Mouse (Mus musculus): ENCODE results near the gene Usp29.
"Not testable (repeated sequence)": the region's sequence is repeated elsewhere in the genome, so short reads cannot be mapped to it uniquely, and the experiment has no call there.

The Usp29 gene

DNA sequence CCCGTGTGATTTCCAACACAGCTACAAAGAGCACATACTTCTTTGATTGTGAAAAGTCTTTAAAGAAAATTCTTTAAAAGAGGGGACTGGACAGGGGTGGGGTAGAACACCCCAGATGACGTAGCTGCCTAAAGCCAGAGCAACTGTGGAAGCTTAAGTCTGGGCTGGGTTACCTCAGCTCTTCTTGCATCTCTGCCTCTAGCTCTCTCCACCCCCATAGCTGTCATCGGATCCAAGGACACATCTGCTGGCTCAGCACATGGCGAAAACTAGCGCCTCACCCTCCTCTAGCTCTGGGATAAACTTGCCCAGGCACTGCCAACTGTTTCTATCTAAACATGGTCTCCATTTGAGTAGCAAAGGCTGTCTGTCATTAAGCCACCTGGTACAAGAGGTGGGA is 34.9 kb downstream of the Usp29 start:
- no peak for DNase-seq (ENCODE audit: low read depth, low spot score)

DNA sequence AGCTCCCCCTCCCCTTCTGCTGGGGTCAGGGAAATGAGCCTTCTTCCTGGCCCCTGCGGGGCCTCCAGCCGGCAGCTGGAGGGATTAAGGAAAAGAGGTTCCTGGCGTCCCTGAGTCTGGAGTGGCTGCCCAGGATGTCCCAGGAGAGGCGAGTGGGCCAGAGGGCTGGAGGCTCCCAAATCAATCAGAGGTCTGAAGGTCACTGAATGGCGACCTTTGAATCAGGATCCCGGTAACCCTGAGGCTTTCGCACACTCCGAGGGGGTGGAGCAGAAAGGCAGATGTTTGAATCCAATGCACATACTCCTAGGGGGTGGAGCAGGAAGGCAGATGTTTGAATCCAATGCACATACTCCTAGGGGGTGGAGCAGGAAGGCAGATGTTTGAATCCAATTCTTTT is 39.9 kb downstream of the Usp29 start:
- no peak for DNase-seq (ENCODE audit: low read depth, low spot score)

DNA sequence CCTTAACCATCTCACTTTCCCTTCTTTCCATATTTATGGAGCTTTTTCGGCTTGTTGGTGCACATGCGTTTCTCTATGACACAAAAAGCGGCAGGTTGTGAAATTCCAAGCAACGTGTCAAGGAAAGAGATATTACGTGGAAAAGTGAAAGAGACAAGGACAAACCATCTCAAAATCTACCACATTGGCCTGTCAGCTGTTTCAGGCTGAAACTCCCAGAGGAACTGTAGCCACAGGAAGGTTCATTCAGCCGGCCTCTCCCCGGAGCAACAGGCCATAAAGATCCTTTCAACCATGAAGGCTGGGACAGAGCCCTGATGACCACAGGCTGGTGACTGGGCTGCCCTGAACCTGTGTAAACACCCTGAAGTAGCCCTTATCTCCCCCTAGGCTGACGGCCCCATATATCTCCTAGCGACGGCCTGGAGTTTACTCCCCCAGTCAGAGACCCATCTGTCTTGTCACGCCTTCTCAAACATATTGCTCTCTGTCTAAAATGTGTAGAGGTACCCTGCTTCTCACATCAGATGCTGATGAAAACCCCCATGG is 43.6 kb downstream of the Usp29 start:
- DNase-seq (ENCODE audit: low read depth, low spot score), result not testable (repeated sequence)

DNA sequence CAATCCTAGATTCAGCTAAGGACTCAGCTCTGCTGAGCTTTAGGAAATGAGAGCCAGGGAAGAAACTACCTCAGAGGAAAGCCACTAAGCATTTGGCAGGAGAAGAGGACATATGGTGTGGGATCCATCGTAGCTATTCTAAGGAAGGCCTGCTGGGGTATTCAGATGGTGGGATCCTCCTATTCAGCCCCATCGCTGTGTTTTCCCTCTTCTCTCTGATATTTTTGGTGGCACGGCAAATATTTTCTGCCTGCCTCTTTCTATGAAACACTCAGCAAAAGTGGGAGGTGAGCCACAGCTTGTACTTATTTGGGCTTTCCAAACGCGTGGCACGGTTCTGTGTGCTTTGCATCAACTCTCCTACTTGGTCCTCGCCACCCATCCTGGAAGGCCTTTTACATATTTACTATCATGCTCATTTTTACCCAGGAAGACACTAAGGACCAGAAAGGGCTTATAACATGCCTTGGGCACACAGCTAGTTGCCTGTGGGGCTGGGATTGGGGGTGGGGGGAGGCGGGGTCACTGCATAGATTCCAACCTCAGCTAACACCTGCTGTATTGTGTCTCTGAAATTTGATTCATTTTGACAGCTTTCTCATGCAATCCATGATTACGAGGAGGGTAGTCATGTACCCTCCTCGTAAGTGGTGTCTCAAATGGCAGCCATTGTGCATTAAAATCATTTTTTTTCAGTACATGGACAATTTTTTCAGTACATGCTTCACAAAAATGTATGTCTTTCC is 46.1 kb downstream of the Usp29 start:
- DNase-seq (ENCODE audit: low read depth, low spot score), result no peak

DNA sequence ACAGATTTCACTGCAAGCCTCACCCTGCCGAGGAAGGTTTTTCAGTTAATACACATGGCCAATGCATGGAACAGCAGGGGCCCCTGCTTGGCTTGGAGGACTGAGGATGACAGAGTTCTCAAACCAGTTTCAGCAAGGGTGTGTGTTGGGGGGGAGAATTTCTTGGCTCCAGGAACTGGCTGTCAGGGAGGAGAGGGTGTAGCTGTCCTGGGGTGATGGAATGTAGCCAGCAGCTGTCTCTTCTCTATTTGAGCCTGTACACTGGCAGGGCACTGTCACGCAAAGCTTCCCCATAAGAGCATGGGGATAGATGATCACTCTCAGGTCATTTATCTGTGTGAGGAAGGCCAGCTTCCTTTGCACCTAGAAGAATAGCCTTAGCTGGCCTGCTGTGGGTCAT is 46.7 kb downstream of the Usp29 start:
- DNase-seq (ENCODE audit: low read depth, low spot score), result no peak

DNA sequence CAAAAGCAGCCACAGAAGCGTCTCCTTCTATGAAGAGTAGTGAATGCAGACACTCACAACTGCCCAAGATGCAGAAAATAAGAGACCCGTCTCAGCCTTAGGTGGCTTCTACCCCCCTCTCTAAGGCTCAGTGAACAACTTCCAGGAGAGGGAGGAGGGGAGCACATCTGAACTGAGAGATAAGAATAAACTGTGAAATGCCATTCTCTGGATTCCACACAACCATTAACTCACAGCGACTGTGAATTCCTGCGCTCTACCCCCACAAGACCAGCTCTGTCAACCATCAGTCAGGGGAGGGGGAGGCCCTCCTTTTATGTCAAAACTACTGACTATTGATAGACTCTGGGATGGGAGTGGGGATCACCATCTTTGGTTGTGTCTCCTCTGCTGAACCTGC is 47.3 kb downstream of the Usp29 start:
- no peak for DNase-seq (ENCODE audit: low read depth, low spot score)

DNA sequence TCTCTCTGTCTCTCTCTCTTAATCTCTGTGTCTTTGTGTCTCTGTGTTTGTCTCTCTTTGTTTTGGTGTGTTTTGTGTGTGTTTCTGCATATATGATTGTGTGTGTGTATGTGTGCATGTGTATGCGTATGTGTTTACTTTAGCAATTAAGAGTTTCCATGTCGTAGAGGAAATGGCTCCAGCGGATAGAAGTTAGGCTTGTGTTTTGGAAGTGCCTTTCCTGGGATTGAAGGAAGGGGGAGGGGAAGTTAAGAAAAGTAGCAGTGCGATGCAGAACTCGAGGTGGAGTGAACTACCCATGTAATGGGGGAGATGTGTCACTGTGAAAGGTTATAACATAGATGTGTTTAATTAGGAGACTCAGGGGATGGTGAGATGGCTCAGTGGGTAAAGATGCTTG is 48.8 kb downstream of the Usp29 start:
- DNase-seq (ENCODE audit: low read depth, low spot score), result no peak

DNA sequence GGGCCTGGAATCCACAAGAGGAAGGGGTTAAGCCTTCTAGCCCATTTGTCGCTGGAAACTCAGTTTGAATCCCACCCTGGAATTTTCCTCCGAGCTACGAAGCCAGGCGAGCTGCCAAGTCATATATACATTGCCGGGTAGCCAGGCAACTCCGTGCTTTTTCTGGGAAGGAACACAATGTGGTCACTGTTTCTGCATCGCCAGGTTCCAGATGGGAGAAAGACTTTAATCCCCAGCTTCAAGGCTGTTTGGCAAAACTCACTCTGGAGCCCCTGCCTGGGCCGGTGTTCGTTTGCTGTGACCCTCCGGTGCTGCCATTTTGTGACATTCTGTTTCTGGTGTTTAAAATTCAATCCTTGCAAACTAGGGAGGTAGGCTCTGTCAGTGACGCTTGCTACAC is 51.2 kb downstream of the Usp29 start:
- DNase-seq (ENCODE audit: low read depth, low spot score), result no peak

DNA sequence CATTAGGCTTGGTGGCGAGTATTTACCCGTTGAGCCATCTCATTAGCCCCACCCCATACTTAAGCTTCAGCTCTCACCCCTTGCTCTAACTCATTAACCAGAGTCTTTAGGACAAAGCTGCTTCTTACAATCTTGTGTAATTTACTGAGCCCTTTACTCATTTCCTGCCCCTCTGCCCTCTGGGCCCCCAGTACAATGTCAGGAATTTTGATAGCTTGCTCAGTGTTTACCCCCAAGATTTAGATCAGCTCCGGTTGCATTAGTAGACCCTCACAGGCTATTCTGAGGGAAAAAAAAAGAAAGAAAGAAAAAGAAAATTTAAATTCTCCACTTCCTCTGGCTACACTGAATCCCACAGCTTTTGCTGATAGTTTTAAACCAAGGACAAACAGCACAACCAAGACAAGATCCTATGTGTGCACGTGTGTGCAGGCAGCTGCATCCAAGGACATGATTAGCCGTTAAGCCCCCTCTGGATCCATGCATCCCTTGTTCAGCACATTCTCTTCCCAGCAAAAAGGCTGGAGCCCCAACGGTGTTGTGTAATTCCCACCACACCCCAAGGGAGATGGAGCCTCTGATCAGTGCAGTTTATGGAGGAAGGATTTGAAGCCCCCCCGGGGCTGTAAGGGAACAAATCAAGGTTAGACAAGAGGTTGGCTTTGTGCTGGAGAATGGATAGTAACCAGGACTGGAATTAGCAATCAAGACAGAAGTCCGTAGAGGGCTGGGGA is 54.1 kb downstream of the Usp29 start:
- no peak for DNase-seq (ENCODE audit: low read depth, low spot score)

DNA sequence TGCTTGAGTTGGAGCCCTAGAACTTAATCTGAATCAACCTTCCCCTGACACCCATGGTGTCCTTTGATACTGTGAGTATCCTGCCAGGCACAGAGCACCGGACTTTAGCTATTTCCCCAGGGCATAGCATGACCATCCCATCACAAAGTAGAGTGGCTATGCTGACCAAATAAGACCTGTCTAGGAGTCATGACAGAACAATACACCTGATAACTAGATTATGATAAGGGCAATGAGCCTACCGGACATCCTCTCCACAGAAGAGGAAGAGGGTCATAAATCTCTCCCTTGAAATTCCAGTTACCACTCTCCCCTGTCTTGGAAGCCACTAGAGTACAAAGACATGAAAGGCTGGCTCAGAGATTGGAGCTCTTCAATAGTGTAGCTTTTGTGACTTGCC is 56.6 kb downstream of the Usp29 start:
- no peak for DNase-seq (ENCODE audit: low read depth, low spot score)

DNA sequence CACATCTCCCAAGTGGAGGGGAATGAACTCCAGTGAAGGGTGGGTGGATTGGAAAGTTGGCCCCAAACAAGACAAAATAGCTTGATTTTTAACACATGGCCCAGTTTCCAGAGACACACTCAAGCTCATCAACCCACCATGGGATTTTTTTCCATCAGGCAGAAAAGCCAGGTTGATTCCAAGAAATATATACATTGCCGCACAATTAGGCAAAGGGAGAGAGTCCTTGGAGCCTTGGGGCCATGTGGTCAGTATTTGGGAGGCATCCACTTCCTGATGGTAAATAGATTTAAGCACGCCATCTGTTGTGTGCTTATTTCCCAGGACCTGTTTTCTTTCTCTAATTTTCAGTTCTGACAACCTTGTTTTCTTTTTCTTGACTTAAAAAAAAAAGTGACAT is 57.7 kb downstream of the Usp29 start:
- DNase-seq (ENCODE audit: low read depth, low spot score), result no peak

DNA sequence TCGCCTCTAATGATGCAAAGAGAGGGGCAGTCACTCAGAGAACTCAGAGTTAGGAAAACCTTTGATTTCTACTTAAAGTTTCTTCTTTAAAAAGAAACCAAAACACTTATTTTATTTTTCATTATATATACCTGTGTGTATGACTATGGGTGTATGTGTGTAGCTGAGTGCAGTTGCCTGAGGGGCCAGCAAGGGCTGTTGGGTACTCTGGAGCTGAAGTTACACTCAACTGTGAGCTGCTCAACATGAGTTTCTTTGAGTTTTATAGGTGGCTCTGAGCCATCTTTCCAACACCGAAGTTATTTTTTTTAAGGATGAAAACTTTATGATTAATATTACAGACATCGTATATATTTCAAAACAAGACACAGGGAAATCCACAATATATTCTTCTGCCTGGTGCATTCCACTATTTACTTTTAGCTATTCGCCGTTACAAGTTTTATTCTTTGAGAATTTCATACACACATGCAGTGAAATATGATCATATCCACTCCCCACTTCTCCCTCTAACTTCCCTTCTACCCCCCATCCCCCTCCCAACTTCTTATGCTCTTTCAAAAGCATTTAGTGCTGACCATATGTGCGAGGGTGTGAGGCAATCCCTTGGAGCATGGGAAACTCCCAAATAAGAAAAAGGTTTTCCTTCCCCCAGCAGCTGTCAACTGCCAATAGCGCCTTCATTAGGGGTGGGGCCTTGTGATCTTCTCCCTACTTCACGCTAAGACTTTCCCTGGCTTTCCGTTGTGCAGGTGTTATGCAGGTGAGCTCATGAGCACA is 61.1 kb downstream of the Usp29 start:
- DNase-seq (ENCODE audit: low read depth, low spot score), result no peak

DNA sequence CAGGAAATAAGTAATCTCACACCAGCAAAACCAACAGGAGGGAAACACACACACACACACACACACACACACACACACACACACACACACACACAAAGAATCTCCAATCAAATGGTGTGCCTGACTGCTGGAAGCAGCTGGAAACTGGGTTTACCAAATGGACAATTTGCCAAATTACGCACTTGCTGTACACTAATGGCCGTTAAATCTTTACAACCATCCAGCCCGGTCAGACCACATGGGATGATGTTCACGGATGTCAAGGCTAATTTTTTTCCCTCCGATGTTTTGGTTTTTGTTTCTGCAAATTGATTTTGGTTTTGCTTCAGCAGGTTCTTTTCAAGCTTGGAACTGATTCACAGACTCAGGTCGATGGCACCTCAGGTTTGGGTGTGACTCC is 62.9 kb downstream of the Usp29 start:
- DNase-seq (ENCODE audit: low read depth, low spot score), result no peak

DNA sequence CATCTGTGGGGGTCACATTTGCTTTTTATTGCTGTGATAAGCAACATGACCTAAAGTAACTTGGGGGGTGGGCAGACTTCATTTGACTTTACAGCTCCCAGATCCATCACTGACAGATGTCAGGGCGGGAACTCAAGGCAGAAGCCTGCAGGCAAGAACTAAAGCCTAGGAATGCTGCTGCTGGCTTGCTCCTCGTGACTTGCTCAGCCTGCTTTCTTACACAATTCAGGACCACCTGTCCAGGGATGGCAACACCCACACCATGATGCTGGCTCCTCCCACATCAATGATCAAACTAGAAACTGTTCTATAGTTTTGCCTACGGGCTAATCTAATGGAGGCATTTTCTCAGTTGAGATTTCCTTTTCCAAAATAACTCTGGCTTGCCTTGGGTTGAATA is 63.4 kb downstream of the Usp29 start:
- no peak for DNase-seq (ENCODE audit: low read depth, low spot score)

DNA sequence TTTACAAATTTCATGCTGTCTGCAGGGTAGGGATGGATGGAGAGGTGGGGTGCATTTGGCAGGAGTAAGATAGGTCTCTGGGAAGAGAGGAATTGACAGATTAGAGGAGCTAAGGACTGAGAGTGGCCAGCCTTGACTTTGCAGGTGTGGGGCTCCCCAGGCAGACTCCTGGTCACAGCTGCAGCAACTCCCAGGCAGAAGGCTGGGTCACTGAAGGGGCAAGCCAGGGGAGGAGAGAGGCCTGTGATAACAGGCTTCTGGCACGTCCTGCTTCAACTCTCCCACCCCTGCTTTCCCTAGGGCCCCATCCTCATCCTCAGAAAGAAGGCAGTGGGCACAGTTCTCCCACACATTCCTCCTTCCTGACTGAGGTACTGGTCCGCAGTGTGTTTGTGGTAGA is 67.0 kb downstream of the Usp29 start:
- DNase-seq (ENCODE audit: low read depth, low spot score), result no peak

DNA sequence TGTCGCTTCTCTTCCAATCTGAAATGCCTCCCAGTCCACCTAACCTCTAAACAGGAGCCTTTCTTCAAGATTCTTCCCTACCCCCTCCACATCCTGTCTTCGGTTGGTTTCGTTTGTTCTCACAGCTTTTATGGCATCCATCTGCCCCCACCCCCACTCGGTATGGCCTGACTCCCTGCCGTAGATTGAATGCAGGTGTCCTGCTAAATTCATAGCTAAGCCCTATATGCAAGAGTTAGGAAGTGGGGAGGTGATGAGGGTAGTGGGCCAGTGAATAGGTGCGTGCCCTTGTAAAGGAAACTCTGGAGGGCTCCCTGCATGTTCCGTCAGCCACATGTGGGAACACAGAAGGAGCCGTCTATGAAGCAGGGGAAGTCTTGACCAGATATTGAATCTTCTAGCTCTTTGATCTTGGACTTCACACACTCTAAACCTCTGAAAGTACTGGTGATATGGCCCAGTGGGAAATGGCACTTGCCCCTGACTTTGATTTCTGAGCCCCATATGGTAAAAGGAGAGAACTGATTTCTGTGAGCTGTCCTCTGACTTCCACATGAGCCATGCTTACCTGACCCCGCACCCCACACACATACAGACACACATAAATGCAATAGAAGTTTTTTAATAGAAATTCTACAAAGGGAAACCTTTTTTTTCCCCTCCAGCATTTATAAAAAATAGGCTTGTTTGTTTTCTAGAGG is 68.9 kb downstream of the Usp29 start:
- DNase-seq (ENCODE audit: low read depth, low spot score), result no peak

DNA sequence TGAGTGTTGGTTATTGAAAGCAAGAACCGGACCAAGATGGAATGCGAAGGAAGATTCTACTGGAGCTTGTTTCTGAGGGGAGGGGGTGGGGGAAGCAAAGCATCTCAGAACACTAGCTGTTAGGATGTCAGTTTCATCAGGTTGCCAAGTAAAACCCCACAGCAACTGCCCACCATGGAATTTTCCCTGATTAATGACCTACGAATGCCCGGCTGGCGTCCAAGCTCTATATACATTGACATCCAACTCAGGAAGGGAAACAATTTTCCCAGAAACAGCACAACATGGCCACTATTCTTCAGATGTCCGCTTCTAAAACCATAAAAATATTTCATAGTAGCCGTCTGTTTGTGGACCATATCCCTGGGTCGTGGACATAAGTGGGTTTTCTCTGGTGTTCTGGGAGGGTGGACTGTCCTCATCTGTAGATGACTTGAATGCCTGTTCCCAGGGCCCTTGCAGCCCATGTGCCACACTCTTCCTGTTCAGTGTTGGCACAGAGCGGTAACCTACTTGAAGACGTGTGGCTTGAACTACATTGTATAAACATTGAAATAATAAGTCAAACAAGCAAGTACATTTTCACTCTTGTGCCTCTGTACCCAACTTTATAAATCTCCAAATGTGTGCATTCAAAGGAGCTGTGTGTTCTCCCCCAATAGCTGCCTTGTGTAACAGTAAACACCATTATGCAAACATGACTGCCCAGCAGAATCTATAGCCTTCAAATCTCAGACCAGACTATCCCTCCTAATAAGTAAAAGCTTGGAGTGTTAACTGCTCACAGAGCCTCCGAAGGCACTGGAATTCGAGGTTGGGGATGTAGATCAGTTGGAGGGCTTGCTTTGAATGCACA is 70.4 kb downstream of the Usp29 start:
- DNase-seq (ENCODE audit: low read depth, low spot score), result no peak

DNA sequence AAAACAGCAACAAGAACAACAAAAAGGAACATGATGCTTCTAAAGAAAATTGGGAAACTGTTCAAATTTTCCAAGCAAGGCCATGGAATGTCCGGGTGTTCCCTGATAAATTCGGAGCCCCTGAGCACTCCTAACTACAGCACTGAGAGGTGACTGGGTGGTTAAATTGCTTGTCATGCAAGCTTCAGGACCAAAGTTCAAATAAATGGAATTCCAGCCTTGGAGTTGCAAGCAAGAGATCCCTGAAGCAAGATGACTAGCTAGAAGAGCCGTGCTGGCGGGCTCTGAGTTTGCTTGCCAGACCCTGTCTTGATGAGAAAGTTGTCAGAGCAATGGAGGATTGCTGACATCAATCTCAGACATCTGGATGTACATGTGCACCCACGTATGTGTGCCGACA is 71.3 kb downstream of the Usp29 start:
- no peak for DNase-seq (ENCODE audit: low read depth, low spot score)

DNA sequence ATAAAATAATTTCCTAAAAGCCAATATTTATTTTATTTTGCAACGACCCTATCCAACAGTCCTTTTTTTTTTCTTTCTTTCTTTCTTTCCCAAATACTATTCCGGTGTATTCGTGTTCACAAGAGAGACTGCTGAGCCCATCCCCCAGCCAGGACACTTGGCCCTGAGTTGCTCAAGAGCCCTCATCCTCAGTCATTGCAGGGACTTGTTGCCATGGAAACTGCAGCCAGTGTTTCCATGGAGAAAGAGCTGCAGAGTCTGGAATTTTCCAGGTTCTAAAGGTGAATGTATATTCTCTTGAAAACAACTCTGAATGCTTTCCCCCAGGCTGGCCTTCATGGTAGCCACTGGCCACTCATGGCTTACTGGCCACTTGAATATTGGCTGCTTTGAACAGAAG is 80.2 kb downstream of the Usp29 start:
- peak; percentile 14 for DNase-seq (ENCODE audit: low read depth, low spot score)

DNA sequence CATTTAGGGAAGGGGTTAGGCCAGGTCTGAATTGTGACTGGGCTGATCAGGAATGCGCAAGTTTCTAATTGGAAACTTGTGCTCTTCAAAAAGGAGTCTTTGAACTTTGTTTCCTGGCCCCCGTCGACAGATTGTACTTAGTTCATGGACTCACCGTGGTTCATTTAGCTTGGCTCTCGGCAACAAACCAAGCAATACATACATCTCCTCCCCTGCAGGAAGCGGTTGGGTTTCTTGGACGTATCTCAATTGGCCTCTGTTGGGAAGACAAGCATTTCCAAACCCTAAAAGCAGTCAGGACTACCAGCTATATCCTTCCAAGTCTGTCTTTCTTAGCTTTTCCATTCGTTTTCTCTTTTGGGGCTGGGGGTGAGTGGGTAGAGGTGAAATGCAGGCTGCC is 84.6 kb downstream of the Usp29 start:
- DNase-seq (ENCODE audit: low read depth, low spot score), result no peak

Data from ES-CJ7 (cell line).